Mouse (Mus musculus) megakaryocyte, embryonic 14.5 days (primary cell): ENCODE data around the gene Rbbp8nl. TPM values are rescaled to one million over a fixed set of nuclear protein-coding genes. Genes with fewer than 3 reads are reported as not detected.
A peak's percentile ranks its signal among the peaks of the same experiment; 100 is the strongest.

ENCODE experiments used
- H3K27me3 ChIP-seq: replicated peaks from 2 replicates; pipeline ENCODE3; 2012; ENCODE audit warnings: inconsistent platforms
- H3K36me3 ChIP-seq: replicated peaks from 2 replicates; pipeline ENCODE3; 2012; ENCODE audit warnings: low read length, inconsistent platforms, mixed read lengths
- H3K4me1 ChIP-seq: 2 replicates; pipeline ENCODE4 v1.6.1; 2012; ENCODE audit warnings: inconsistent platforms
- H3K4me3 ChIP-seq: replicated peaks from 2 replicates; pipeline ENCODE3; 2012; ENCODE audit warnings: moderate library complexity, mild to moderate bottlenecking, inconsistent platforms
- H3K9me3 ChIP-seq: 2 replicates; pipeline ENCODE4 v1.6.1; 2012; ENCODE audit warnings: inconsistent platforms
- FLI1 ChIP-seq: IDR thresholded peaks from 2 replicates; pipeline ENCODE4 v1.6.1; 2012; ENCODE audit warnings: low read length, inconsistent platforms, mixed read lengths
- GATA1 ChIP-seq: IDR thresholded peaks from 3 replicates; pipeline ENCODE4 v1.6.1; 2012; ENCODE audit warnings: mixed read lengths, low read length, inconsistent platforms, borderline replicate concordance
- polyA plus RNA-seq: library from polyadenylated mRNA; stranded (reverse); fragments of >175 nt; gene quantifications from 2 replicates; pipeline ENCODE4 v1.2.3, GENCODE M21; 2012; ENCODE audit warnings: low replicate concordance; ENCODE audit not compliant: insufficient read depth

The Rbbp8nl gene
- polyA plus RNA-seq, 1 experiment = not detected

DNA sequence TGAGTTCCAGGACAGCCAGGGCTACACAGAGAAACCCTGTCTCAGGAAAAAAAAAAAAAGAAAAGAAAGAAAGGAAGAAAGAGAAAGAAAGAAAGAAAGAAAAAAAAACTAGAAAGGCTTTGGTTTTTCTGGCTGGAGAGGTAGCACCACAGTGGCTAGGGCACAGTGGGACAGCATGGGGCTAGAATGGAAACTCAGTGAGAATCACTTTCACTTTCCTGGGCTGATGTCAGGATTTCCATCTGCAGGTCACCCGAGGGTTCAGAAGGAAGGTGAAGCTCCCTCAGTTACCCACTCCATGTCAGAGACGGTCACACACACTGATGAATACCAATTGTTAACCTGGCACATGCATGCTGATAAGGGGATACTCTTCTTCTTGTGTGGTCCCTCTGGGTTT is 18.0 kb upstream of the Rbbp8nl start:
- no peak for TF ChIP-seq FLI1
- no peak for TF ChIP-seq GATA1
- peak overlapping the region; percentile 47 for H3K4me3 ChIP-seq

DNA sequence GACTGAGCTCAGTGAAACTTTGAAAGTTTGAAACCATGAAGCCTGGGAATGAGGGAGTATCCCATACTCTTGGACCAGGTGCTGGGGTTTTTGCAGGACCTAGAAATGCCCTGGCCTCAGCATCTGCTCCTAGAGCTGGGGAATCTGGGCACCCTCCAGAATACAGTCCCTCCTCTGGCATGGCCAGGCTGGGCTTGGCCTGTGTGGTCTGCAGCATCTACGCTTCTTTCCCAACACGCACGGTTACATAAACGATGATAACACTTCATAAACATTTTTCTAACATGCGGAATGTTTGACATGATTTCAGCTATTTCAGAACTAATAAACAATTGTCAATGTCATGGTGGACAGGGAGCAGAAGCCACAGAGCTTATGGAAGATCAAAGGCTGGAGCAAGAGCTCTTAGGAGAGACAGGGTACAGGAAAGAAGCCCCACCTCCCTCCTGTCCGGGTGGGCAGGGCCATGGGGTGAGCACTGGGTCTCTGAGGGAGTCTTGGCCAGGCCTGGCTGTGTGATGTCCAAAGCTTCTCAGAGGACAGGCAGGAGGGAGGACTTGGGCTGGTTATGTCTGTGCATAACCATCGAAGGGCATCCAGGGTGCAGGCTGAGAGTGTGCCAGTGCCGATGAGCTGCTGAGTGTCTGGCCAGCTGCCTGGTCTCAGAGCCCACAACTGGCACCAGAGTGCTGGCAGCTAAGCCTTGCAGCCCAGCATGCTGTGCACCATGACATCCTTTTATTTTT is 16.9 kb upstream of the Rbbp8nl start:
- H3K4me1 ChIP-seq = peaks cover 45% of the 10 kb centered on the region
- peak overlapping the region; percentile 38 for H3K4me3 ChIP-seq
- TF ChIP-seq GATA1 (no peak), FLI1 (no peak)
- H3K27me3 ChIP-seq = peaks cover 66% of the 10 kb centered on the region
- H3K9me3 ChIP-seq = no peaks in the 10 kb centered on the region
- H3K36me3 ChIP-seq = no peaks in the 10 kb centered on the region

More for the DNA sequence above, 18.0 kb upstream of the Rbbp8nl start:
- H3K27me3 ChIP-seq = peaks cover 68% of the 10 kb centered on the region
- H3K9me3 ChIP-seq = no peaks in the 10 kb centered on the region
- peaks cover 48% of the 10 kb centered on the region for H3K4me1 ChIP-seq
- no peaks in the 10 kb centered on the region for H3K36me3 ChIP-seq

DNA sequence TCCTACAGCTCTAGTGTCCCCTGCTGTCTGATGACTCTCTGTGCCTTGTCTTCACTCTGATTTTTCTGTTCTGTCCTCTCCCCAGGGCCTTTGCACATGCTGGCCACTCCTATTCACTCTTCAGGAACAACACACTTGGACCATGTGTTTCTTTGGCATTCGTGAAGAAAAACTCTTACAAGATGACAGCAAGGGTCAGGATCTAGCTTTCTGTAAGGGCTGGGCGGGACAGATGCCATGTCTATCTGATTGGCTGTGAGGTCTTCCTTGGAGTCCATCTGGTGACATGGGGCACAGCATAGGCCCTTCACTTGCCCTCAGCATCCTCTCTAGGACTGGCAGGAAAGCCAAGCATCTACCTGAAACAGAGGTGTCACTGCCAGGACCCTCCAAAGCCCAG is 16.3 kb upstream of the Rbbp8nl start:
- no peak overlapping the region for H3K4me3 ChIP-seq
- peaks cover 43% of the 10 kb centered on the region for H3K4me1 ChIP-seq
- peaks cover 68% of the 10 kb centered on the region for H3K27me3 ChIP-seq
- no peak for TF ChIP-seq GATA1
- no peaks in the 10 kb centered on the region for H3K36me3 ChIP-seq
- 0 out of 2 replicates have a peak, but pooled peaks cover 4% of the 10 kb centered on the region for H3K9me3 ChIP-seq

DNA sequence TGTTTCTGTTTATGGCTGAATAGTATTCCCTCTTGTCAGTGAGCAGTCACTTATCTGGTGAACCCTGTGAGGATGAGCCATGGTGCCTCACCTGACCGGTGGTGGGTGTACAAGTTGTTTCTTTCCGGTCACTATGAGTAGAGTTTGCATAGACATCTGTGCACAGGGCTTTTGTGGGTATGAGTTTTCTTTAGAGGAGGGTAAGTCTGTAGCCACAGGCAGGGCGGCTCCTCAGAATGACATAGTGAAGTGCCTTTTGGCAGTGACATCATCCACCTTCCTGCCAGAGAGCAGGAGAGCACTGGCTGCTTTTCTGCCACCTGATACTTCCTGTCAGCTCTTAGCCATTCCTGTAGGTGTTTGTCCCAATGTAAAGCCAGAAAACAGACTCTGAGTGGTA is 15.8 kb upstream of the Rbbp8nl start:
- no peak for TF ChIP-seq FLI1
- TF ChIP-seq GATA1 = no peak
- H3K4me3 ChIP-seq = no peak overlapping the region
- H3K4me1 ChIP-seq = peaks cover 46% of the 10 kb centered on the region
- 0 out of 2 replicates have a peak, but pooled peaks cover 4% of the 10 kb centered on the region for H3K9me3 ChIP-seq
- H3K36me3 ChIP-seq = no peaks in the 10 kb centered on the region
- H3K27me3 ChIP-seq = peaks cover 66% of the 10 kb centered on the region

DNA sequence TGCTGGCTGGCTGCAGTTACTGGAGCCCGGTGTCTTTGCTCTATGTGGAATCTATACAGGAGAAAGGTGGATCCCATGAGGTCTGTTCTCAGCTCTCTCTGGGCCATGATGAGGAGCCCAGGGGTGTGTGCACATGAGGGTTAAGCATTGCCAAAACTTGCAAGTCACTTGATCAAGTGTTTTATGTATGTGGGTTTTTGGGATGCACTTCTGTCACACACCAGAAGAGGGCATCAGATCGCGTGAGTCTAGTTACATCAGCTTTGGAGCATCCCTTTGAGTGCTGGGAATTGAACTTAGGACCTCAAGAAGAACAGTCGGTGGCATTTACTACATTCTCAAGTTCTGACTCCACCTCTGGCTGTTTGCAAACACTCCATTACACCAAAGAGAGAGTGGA is 14.9 kb upstream of the Rbbp8nl start:
- no peaks in the 10 kb centered on the region for H3K36me3 ChIP-seq
- H3K4me3 ChIP-seq = no peak overlapping the region
- peaks cover 59% of the 10 kb centered on the region for H3K27me3 ChIP-seq
- TF ChIP-seq GATA1 = no peak
- no peak for TF ChIP-seq FLI1
- 0 out of 2 replicates have a peak, but pooled peaks cover 4% of the 10 kb centered on the region for H3K9me3 ChIP-seq
- H3K4me1 ChIP-seq = peaks cover 55% of the 10 kb centered on the region

DNA sequence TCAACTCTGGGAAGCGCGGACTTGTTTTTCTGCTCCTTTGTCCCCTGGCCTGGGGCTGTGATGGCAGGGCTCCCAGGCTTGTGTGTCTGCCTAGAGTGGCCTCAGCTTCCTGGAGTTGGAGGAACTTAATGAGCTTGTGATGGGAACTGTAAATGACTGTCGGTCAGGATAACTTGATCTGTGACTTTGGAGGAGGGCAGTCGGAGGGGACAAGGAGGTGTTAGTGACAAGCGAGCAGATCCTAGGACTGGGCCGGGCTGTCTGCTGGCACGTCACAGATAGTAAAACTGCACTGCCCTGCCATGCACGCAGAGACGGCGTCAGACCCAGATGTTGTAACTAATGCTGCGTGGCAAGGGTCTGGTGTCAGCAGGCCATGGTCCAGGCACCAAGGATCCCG is 13.8 kb upstream of the Rbbp8nl start:
- H3K9me3 ChIP-seq = 0 out of 2 replicates have a peak, but pooled peaks cover 4% of the 10 kb centered on the region
- H3K27me3 ChIP-seq = peaks cover 54% of the 10 kb centered on the region
- TF ChIP-seq GATA1 (no peak), FLI1 (no peak)
- no peaks in the 10 kb centered on the region for H3K36me3 ChIP-seq
- H3K4me1 ChIP-seq = peaks cover 50% of the 10 kb centered on the region
- no peak overlapping the region for H3K4me3 ChIP-seq

DNA sequence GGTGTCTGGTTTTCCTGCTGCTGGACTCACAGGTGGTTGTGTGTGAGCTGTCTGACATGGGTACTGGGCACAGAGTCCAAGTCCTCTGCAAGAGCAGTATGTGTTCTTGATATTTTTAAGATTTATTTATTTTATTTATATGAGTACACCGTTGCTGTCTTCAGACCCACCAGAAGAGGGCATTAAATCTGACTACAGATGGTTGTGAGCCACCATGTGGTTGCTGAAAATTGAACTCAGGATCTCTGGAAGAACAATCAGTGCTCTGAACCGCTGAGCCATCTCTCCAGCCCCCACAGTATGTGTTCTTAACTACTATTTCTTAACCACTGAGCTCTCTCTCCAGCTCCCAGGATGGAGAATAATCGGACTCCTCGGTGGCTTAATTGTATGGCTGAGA is 12.5 kb upstream of the Rbbp8nl start:
- no peak for TF ChIP-seq FLI1
- Histone ChIP-seq H3K9me3 (0 out of 2 replicates have a peak, but pooled peaks cover 4% of the 10 kb centered on the region), H3K36me3 (no peaks in the 10 kb centered on the region), H3K4me3 (no peak overlapping the region), H3K4me1 (peaks cover 39% of the 10 kb centered on the region), H3K27me3 (peaks cover 53% of the 10 kb centered on the region)

DNA sequence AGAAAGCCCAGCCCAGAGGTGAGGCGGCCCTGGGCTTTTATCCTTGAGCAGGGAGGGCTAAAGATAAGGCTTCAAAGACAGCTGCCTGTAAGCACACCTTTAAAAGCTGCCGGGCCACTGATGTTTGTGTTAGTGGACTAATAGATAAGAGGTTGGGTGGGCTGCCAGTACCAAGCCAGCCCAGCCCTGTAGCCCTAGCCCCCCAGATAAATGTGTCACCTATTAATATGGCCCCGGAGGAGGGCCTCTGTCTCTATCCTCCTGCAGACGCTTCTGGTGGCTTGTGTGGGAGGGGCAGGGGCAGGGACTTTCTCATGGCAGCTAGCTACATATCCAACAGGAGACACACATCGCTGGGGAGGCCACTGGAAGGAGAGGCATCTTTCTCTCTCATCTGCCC is 11.1 kb upstream of the Rbbp8nl start:
- TF ChIP-seq GATA1 = no peak
- no peak for TF ChIP-seq FLI1
- peaks cover 49% of the 10 kb centered on the region for H3K27me3 ChIP-seq
- 0 out of 2 replicates have a peak, but pooled peaks cover 4% of the 10 kb centered on the region for H3K9me3 ChIP-seq
- H3K4me3 ChIP-seq = no peak overlapping the region
- H3K36me3 ChIP-seq = no peaks in the 10 kb centered on the region
- peaks cover 30% of the 10 kb centered on the region for H3K4me1 ChIP-seq

DNA sequence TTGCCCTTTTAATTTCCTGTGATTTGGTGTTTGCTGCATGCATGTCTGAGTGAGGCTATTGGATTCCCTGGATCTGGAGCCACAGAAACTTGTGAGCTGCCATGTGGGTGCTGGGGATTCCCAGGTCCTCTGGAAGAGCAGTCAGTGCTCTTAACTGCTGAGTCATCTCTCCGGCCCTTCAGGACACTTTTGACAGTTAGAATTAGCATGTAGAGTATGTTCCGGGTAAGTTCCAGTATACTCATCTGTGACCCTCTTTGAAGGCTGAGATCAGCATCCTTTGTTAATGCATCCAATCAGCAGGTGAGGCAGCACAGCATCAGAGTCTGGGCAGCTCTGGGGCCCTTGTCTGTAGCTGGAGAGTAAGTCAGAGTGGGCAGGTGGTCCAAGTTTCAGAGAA is 10.6 kb upstream of the Rbbp8nl start:
- peaks cover 43% of the 10 kb centered on the region for H3K27me3 ChIP-seq
- TF ChIP-seq GATA1 (no peak), FLI1 (no peak)

DNA sequence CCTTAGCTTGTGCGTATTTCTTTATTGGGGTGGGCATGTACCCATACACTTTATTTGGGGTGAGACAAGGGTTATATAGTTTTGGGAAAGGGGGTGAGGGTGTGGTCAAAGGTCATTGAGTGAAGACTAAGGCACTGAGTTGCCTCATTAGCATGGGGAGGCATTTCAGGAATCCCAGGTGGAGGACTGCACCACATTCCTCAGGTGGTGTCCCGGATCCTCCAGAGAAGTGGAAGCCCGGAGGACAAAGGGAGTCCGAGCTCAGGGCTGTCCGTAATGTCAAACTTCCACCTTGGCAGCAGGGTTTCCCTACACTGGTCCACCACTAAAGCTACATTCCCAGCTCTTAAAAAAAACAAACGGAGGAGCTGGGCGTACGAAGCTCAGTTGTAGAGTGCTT is 3.2 kb upstream of the Rbbp8nl start:
- no peaks in the 10 kb centered on the region for H3K9me3 ChIP-seq
- TF ChIP-seq GATA1 (no peak), FLI1 (no peak)
- H3K27me3 ChIP-seq = peaks cover 64% of the 10 kb centered on the region
- peaks cover 26% of the 10 kb centered on the region for H3K4me1 ChIP-seq
- H3K36me3 ChIP-seq = no peaks in the 10 kb centered on the region
- H3K4me3 ChIP-seq = no peak overlapping the region

More for the DNA sequence above, 10.6 kb upstream of the Rbbp8nl start:
- Histone ChIP-seq H3K4me3 (no peak overlapping the region), H3K36me3 (no peaks in the 10 kb centered on the region), H3K4me1 (peaks cover 25% of the 10 kb centered on the region), H3K9me3 (0 out of 2 replicates have a peak, but pooled peaks cover 4% of the 10 kb centered on the region)

DNA sequence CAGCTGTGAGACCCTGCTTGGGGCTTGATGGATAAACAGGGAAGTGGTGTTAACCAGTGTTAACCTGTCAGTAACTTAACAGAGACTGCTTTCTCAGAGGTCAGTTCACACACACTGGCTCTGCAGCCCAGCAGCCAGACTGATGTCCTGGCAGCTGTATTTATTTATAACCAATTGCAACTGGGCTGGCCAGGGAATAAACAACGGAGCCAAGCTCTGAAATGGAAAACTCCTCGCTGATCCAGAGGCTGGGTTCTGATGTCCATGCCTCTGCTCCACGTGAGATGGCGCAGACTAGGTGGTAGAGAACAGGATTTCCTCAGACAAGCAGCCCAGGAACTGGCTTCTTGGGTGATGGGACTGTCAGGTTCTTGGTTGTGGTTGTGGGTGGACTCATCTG is 2.3 kb upstream of the Rbbp8nl start:
- no peaks in the 10 kb centered on the region for H3K9me3 ChIP-seq
- no peak overlapping the region for H3K4me3 ChIP-seq
- H3K36me3 ChIP-seq = no peaks in the 10 kb centered on the region
- peaks cover 73% of the 10 kb centered on the region for H3K27me3 ChIP-seq
- peaks cover 26% of the 10 kb centered on the region for H3K4me1 ChIP-seq
- TF ChIP-seq GATA1 = no peak
- TF ChIP-seq FLI1 = no peak
